Mouse (Mus musculus): ENCODE results near the gene Ptprcap.
A peak's percentile ranks its signal among the peaks of the same experiment; 100 is the strongest.

Ptprcap gene

DNA sequence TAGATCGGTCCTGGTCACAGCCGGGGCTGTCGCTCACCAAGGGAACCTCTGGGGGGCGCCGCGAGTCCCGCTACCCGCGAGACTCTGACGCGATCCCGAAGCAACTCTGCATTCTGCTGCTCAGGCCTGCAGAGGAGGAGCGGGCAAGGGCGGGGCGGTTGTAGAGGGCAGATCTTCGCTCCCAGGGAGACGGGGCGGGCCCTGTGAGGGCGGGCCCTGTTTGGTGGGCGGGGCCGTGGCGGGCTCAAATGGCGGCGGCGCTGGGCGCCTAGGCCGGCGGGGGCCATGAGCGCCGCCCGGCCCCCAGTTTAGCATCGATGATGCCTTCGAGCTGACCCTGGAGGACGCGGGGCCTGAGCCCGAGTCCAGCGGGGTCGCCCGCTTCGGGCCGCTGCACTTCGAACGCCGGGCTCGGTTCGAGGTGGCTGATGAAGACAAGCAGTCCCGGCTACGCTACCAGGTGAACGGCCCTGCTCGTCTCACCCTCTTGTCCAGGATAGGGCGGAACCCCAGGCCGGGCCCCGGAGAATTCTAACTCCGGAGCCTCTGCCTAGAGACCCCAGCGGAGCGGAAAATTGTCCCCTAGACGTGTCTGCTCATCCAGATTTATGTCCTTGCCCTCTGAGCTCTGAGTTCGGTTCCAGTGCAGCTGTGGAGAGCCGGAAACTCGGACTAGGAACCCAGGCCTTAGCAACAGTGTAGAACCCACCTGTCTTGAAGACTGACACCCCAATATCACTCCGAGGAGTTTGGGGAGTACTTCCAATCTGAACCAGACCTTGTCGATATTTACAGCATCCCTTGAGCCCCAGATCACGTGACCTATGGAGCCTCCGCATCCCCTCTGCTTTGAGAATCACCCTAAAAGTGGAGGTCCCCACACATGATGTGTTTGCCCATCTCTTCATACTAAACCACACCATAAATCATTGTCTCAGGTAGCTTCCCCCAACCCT is 27.4 kb upstream of the Ptprcap start, which contains the start of gene Aip:
Aip (minus strand) TSS at position 118 of the 956 bp plus-strand sequence.
- peak; percentile 99 for DNase-seq

DNA sequence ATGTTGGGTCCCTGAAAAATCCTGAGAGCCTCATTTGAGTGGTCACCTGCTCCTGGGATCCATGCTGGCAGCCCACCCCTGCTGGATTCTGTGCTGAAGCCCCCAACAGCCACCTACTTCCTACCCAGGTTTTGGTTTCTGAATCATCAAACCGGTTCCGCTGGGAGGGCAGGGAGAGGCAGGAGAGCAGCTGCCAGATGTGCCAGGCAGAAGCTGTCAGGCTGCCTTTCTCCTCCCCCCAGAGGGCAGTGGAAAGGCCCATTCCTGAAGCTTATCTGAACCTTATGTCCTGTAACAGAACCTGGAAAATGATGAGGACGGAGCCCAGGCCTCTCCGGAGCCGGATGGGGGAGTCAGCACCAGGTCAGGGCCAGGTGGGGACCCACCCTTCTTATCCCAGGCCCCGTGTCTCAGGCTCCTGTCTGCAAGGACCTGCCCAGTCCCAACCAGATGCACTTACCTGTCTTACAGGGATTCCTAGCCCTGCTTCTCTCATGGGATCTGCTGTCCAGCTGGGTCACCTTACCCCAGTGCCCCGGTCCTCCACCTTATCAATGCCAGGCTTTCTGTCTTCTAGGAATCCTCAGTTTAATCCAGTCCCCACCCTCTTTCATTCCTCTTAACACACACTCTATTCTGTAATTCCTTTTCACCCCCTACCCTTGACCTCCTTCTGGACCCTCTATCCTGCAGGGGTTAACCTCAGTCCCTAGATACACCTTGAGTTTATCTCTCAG is 26.5 kb upstream of the Ptprcap start:
- no peak for DNase-seq

DNA sequence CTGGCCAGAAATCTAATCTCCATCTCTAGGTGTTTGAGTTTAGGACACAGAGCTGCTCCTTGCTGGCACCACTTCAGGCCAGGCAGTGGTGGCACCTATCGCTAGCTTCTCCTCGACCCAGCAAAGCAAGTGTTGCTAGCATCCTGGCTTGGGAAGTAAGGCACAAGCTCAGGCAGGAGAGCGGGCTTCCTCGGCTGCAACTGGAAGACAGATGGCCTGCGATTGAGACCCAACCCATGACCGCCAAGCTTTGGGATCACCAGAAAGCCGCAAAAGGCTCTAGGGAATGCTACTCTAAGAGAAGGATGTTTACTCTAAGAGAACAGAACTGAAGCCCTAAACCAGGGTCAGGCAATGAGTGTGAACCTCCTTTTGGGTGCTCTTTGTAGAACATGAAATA is 23.9 kb upstream of the Ptprcap start:
- DNase-seq, result no peak

DNA sequence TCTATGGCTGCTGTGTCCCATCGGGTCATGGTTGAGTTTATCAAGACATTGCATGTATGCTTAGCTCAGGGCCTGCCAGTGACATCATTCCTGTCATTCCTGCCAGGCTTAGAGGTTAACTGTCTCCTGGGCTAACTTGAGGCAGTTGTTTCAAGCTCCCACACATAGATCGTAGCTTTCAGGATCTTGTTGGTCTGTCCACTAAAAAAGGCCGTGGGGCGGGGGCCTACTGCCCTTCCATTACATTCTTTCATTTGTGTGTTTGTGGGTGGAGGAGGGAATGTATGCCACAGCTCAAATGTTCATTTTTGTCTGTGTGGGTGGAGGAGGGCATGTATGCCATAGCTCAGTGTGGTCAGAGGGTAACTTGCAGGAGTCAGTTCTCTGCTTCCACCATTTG is 23.3 kb upstream of the Ptprcap start:
- DNase-seq, result no peak

DNA sequence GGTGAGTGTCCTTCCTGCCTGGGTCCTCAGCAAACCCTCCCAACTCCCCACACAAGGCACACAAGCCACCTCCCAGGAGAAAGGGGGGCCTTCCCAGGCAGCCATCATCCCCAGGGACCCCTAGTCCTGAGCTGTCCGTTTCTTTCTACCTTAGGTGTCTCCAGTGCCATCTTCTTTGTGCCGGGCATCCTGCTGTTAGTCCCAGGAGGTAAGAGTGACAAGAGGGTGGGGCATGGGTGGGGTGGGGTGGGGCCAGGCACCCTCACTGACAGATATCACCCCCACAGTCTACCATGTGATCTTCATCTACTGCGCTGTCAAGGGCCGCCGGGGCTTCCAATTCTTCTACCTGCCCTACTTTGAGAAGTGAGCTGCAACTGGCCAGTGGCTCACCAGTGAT is 22.3 kb upstream of the Ptprcap start:
- no peak for DNase-seq

DNA sequence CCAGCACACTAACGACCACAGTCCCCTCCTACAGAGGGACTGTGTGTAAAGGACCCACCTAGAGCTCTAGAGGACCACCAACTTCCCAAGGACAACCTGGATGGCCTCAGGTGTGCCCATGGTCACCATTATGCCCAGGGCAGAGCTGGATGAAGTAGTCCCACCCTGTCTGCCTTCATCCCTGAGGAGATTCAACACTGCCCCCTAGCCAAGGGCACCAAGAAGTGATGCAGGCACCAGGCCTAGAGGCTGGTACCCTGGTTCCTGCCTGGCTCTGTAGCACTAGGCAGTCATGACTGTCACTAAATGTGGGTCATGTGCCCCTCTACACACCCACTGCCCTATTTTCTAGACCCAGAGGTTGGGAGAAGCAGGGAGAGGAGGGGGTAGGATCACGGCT is 21.6 kb upstream of the Ptprcap start:
- peak in 1 of 2 experiments; percentile 14 for DNase-seq

DNA sequence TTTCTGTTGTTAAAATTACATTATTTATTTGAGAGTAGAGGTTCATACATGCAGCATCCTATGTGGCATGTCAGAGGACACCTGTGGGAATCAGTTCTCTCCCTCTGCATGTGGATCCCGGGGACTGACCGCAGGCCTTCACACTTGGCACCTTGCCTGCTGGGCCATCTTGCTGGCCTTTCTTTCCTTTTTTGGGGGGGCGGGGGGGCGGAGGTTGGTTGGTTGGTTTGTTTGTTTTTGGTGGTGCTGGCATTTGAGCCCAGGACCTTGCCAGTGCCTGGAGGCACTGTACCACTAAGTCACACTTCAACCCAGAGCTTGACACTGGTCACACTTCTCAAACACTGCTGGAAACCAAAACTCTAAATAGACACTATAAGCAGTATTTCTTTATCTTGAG is 19.1 kb upstream of the Ptprcap start:
- no peak for DNase-seq

DNA sequence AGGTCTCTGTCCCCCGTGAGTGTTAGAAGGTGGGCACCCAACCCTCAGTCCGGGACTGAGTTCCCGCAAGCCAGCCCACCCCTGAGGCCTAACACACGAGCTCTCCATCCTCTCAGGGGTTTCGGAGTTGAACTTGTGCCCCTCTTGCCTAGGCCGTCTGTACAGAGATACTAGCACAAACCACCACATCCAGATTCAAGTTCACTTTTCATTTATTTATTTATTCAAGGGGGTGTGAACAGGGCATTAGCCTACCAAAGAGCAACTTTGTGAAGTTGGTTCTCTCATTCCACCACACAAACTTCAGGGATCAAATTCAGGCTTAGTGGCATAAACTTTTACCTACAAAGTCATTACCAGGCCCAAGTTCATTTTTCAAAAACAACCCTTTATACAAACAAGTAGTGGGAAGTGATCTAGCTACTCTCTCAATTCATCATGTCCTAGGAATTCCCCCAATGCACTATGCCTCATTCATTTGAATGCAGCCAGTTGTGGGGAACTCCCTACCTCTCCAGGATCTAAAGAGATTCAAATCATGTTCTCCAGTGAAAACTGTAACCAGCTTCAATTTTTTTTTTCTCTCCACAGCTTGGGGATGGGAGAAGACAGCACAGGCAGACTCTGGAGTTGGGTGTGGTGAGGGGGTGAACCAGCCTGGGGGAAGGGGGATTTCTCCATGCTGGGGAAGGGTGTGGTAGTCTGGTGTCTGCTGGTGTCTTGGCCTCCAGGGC is 18.0 kb upstream of the Ptprcap start:
- peak in 1 of 2 experiments; percentile 10 for DNase-seq

DNA sequence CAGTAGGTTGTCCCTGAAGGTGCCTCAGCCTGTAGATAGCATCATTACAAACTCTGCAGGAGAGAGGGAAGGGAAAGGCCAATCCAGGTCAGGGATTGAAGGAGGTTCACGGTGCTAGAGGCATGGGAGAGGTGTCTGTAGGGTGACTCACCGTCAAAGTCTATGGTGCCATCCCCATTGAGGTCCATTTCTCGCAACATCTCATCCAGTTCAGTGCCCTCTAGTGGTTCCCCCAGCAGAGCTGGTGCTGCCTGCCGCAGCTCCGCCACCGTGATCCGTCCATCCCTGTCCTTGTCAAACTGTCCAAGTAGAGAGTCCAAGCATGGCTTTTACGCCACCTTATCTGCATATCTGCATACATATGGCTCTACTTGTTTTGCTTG is 17.4 kb upstream of the Ptprcap start:
- DNase-seq, result peak in 1 of 2 experiments; percentile 24

DNA sequence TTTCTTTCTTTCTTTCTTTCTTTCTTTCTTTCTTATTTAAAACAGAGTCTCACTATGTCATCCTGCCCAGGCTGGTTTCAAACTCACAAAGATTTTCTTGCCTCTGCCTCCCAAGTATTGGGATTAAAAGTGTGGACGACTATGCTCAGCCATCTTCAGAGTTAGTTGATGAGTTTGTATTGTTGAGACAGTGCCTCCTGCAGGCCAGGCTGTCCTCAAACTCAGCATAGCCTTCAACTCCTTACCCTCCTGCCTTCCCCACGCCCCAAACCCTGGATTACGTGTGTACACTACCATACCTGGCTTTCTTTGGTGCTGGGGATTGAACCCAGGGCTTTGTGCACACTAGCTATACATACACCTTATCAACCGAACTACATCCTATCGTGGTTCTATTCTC is 16.9 kb upstream of the Ptprcap start:
- no peak for DNase-seq

DNA sequence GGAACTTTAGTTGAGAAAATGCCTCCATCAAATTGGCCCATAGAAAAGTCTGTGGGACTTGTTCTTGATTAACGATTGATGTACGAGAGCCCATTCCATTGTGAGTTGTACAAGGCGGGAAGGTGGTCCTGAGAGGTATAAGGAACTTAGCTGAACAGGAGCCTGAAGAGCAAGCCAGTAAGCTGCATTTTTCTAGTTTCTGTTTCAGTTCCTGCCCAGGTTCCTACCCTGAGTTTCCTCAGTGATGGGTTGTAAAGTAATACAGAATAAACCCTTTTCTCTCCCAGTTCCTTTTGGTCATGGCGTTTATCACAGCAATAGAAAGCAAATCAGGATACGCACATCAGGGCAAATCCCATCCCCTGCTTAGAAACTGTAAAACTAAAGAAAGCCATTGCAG is 15.5 kb upstream of the Ptprcap start:
- no peak for DNase-seq

DNA sequence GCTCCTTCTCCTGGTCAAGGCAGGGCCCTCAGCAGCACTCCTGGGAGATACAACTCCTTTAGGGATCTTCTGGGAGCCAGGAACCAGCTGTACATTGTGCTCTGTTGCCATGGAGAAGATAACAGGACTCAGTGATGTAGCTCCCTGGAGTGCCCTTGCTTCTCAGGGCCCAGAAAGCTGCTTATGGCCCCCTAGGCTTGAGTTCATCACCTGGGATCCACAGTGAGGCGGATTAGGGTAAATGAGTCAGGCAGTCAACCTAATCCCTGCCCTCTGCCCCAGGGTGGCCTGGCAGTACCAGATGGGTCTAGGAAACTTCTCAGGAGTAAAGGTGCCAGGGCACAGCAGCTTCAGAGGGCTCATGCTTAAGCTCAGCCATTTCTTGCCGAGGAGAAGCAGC is 14.0 kb upstream of the Ptprcap start, which contains the start of gene Gpr152:
Gpr152 (plus strand) TSS at position 342 of the 400 bp plus-strand sequence.
- DNase-seq, result no peak

DNA sequence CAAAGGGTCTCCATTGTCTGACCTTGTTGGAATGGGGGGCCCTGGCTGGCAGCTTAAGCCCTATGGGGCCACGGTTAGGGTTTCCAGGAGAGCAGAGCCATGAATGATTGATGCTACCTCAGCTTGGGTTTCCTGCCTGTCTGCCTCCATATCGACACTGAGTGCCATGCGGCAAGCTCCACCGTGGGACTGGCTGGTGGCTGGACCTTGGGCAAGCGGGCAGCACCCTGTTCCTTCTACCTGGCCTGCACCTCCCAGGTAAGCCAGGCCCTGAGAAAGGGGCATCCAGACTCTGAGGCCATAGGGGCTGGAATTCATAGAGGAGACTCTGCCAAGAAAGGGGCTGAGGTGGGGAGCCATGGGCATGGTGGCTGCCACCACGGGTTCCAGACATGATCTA is 13.3 kb upstream of the Ptprcap start:
- DNase-seq, result no peak

DNA sequence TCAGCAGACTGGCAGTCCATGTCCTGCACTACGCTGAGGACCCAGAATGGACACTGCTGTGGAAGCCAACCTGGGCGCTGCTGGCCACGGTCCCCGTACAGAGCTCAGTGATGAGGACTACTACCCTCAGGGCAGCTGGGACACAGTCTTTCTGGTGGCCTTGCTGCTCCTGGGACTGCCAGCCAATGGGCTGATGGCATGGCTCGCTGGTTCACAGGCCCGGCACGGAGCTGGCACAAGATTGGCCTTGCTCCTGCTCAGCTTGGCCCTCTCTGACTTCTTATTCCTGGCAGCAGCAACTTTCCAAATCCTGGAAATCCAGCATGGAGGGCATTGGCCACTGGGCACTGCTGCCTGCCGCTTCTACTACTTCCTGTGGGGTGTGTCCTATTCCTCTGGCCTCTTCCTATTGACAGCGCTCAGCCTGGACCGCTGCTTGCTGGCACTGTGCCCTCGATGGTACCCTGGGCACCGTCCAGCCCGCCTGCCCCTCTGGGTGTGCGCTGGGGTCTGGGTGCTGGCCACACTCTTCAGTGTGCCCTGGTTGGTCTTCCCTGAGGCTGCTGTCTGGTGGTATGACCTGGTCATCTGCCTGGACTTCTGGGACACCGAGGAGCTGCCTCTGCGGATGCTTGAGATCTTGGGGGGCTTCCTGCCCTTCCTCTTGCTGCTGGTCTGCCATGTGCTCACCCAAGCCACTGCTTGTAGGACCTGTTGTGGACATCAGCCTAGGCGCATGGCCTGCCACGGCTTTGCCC is 10.8 kb upstream of the Ptprcap start:
- DNase-seq, result no peak

DNA sequence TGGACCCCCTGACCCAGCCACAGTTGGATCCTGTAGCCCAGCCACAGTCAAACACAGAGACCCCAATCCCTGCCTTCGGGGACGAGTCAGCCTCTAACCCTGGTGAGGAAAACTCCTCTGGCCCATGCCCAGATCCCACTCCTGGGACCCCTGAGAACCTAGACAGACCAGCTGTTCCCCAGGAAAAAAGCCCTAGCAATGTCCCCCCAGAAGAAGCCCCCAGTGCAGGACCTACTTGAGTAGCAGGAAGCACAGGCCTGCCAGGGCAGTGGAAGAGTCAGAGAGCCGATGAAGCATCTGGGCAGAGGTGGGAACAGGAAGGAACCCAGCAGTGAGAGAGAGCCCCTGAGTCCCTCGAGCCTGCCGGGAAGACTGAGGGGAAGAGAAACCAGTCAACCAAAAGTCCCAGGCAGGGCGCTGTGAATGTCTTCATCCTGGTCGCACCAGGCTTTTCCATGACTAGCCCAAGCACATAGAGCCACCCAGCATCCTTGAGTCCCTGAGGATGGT is 9.6 kb upstream of the Ptprcap start, which contains the start of gene Cabp4:
Cabp4 (minus strand) TSS at position 275 of the 510 bp plus-strand sequence.
- DNase-seq, result no peak

DNA sequence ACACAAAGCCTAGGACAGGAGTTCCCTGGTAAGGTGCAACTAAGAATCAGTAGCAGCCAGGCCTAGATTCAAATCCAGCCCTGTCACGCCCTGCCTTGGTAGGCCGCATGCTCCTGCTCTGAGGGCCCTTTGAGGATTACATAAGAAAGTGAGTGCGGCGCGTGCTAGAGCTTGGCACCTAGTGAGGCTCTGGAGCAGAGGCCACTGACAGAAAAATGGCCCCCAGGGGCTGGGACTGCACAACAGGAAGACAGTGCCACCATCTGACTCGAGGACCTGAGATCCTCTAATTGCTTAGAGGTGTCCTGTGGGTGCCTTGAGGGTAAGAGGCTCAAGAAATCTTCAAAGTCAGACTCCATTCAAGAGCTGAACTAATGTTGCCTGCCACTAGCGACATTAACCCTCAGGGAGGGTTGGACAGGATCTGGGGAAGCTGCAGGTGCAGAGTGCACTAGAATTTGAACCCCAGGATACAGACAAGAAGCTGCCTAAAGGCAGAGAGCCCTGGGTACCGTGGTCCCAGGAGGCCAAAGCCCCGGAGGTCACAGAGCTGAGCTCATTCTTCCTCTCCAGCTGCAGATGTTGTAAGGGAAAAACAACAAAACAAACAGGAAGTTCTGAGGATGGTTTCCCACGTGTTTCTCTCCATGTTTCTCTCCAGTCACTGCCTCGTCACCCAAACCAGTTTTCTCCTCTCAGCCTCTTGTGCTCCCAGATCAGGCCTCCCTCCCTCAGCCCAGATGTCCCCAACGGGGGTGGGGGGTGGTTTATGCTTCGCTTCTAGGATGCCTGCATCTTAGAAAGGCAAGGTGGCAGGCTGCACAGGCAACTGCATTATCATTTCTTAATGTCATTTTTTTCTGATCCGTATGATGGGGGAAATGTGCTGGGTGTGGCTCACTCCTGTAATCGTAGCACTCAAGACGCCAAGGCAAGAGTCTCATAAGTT is 8.6 kb upstream of the Ptprcap start:
- no peak for DNase-seq

DNA sequence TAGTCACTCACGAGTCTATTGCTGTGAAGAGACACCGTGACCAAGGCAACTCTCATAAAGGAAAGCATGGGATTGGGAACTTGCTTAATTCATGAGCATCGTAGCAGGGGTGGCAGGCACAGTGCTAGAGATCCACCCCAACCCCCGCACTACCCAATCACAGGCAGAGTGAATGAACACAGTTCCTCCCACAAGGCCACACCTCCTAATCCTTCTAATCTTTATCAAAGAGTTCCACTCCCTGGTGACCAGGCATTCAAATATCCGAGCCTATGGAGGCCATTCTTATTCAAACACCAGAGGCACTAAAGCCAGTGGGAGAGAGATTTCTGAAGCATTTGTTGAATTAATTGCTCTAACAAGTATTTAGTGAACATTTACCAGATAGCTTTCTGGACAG is 7.5 kb upstream of the Ptprcap start:
- no peak for DNase-seq

DNA sequence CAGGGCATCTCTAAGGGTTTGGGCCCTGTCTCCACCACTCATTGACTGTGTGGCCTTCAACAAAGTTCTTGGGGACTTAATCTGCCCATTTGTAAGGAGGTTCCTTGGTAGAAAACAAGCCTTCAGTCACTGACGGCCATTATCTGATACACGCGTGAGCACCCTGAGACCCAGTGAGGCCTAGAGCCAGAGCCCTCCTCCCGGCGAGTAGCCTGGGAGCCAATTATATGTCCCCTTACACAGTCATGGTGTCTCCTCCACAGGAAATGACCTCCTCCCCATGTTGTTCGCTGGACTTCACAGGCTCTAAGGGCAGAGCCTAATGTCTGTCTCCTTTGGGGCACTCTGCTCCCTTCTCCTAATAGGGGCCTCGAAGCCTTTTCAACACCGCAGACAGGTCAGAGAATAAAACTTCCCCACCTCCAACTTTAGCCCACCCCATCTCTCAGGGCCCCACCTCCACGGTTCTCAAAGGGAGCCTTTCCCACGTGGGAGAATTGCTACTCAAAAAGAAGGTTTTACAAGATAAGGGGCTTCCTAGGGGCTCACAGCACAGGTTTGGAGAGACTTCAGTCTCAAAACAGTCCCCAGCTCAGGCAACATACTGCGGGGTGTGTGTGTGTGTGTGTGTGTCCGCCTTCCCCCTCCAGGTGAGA is 6.9 kb upstream of the Ptprcap start:
- DNase-seq, result no peak

DNA sequence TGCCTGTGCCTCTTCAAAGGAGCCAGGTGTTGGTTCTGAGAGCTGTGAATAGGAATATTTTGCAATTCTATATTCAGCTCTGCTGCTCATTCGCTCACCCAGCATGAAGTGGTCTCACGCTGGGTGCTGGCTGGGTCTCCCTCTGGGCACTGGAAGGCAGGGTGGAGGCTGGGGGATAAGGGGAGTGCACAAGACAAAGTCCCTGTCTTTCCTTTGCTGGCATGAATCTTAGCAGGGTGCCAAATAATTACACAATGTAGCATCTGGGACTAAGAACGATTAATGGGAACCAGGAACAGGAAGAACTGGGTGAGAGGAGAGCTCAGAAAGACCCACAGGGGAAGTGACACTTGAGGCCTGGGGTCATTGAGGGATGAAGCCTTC is 6.4 kb upstream of the Ptprcap start:
- DNase-seq, result no peak

DNA sequence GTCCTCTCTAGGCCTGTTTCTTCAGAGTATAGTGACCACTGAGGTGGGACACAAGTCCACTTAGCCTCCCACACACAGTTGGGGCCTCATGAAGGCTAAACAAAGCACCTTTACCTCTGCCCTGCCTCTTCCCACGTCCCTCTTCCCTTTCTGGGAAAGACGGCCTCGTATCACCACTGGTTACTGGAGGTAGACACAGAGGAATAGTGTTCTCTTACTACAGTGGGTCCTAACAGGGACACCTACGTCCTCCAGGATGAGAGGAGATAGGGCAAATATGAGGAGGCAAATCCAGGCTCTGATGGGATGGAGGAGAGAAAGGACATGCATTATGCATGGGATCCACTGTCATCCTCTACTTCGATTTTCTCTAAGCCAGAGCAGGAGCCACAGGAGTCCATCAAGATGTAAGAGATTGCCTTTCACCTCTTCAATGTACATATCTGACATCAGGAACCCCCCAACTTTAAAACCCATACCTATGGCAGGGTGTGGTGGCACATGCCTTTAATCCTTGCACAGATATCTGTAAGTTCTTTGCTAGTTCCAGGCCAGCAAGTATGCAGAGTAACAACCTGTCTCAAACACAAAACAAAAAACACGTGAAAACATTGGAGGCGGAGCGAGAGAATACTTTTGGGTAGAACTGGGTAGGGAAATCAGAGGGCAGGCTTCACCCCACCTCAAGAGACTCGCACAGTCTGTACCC is 5.5 kb upstream of the Ptprcap start:
- DNase-seq, result no peak

Measured in thymus, adult 18-20 months (tissue).